Mouse (Mus musculus): ENCODE measurements at regions not wholly inside any gene's neighbourhood (a gene's known extent, or its start where the extent isn't known, plus 50 kb on each side); places are given as distances from the start of the nearest gene placed in this dataset.

DNA sequence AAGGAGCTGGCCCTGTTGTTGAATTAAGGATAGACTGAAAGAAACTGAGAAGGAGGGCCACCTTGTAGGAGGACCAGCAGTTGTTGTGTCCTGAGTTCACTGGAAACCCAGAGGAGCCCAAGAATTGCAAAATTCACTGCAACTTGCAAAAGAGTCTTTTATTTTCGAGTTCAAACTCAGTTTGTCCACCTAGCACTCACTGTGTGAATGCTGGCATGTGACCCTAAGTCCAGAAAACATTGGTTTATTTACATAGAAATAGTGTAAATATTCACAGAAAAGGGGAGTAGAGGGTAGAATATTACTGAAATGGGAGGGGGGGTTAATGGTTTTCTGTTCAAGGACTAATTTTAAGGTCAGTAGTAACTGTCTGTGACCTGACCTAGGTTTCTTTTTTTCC lies 394.7 kb downstream of the 4933405O20Rik start:
- no peaks in the 10 kb centered on the region for H3K9me3 ChIP-seq
- no peaks in the 10 kb centered on the region for H3K27me3 ChIP-seq (ENCODE audit: poor library complexity, severe bottlenecking)
- DNase-seq (ENCODE audit: extremely low spot score, low spot score): no peak
- 59% methylated on average over 1 of the region's 1 CpGs for WGBS
- H3K36me3 ChIP-seq (replicated peaks): no peaks in the 10 kb centered on the region
- no peaks in the 10 kb centered on the region for H3K4me1 ChIP-seq
- no peak overlapping the region for H3K4me3 ChIP-seq
- H3K27ac ChIP-seq: no peak overlapping the region

GRCm38 (mm10) chr7:51041899-51042667 lies 443.1 kb downstream of the 4933405O20Rik start:
- Histone ChIP-seq H3K4me3 (no peak overlapping the region), H3K36me3 (replicated peaks) (no peaks in the 10 kb centered on the region), H3K9me3 (no peaks in the 10 kb centered on the region), H3K4me1 (no peaks in the 10 kb centered on the region), H3K27ac (no peak overlapping the region), H3K27me3 (ENCODE audit: poor library complexity, severe bottlenecking) (no peaks in the 10 kb centered on the region)
- whole genome bisulfite sequencing: 85% methylated on average over 3 of the region's 3 CpGs
- DNase-seq (ENCODE audit: extremely low spot score, low spot score): no peak

- DNase-seq (ENCODE audit: extremely low spot score, low spot score): no peak
- Histone ChIP-seq H3K4me1 (no peaks in the 10 kb centered on the region), H3K9me3 (no peaks in the 10 kb centered on the region), H3K4me3 (no peak overlapping the region), H3K27ac (no peak overlapping the region), H3K27me3 (ENCODE audit: poor library complexity, severe bottlenecking) (no peaks in the 10 kb centered on the region), H3K36me3 (replicated peaks) (no peaks in the 10 kb centered on the region)
- WGBS: 92% methylated on average over 3 of the region's 3 CpGs
These were observed 452.5 kb downstream of the 4933405O20Rik start for GRCm38 (mm10) chr7:51051496-51051895.

GRCm38 (mm10) chr7:51068376-51068775 lies 442.5 kb upstream of the Ano5 start:
- no peak overlapping the region for H3K4me3 ChIP-seq
- H3K4me1 ChIP-seq: peaks cover 3% of the 10 kb centered on the region; the same call in 1 of the 2 replicates
- H3K9me3 ChIP-seq: no peaks in the 10 kb centered on the region
- WGBS: 17% methylated on average over 1 of the region's 1 CpGs
- H3K27ac ChIP-seq: no peak overlapping the region
- H3K27me3 ChIP-seq (ENCODE audit: poor library complexity, severe bottlenecking): no peaks in the 10 kb centered on the region
- no peaks in the 10 kb centered on the region for H3K36me3 ChIP-seq (replicated peaks)
- DNase-seq (ENCODE audit: extremely low spot score, low spot score): no peak

GRCm38 (mm10) chr7:51093774-51094173 lies 417.1 kb upstream of the Ano5 start:
- no peak for DNase-seq (ENCODE audit: extremely low spot score, low spot score)
- no peak overlapping the region for H3K4me3 ChIP-seq
- no peak overlapping the region for H3K27ac ChIP-seq
- H3K9me3 ChIP-seq: no peaks in the 10 kb centered on the region
- H3K36me3 ChIP-seq (replicated peaks): no peaks in the 10 kb centered on the region
- no peaks in the 10 kb centered on the region for H3K27me3 ChIP-seq (ENCODE audit: poor library complexity, severe bottlenecking)
- WGBS: 85% methylated on average over 3 of the region's 3 CpGs
- no peaks in the 10 kb centered on the region for H3K4me1 ChIP-seq

DNA sequence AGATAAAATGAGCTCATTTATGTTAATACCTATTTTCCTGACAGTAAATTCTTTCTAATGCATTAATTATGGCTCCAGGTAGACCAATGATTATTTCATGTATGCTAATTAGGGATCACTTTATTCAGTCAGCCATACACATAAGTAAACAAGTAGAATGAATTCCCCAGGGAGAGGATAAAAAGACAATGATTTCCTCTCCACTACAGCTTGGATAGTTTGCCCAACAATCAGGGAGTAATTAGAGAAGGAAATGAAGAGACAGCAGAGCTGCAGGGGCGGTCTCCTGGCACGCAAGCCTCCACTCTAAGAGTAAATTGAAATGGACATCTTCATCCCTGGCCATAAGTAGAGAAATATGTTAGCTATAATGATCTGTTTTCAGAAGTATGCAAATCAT lies 409.7 kb upstream of the Ano5 start:
- Histone ChIP-seq H3K36me3 (replicated peaks) (no peaks in the 10 kb centered on the region), H3K4me3 (no peak overlapping the region), H3K27me3 (ENCODE audit: poor library complexity, severe bottlenecking) (no peaks in the 10 kb centered on the region), H3K9me3 (no peaks in the 10 kb centered on the region), H3K27ac (no peak overlapping the region), H3K4me1 (no peaks in the 10 kb centered on the region)
- DNase-seq (ENCODE audit: extremely low spot score, low spot score): no peak
- 74% methylated on average over 2 of the region's 2 CpGs for WGBS

DNA sequence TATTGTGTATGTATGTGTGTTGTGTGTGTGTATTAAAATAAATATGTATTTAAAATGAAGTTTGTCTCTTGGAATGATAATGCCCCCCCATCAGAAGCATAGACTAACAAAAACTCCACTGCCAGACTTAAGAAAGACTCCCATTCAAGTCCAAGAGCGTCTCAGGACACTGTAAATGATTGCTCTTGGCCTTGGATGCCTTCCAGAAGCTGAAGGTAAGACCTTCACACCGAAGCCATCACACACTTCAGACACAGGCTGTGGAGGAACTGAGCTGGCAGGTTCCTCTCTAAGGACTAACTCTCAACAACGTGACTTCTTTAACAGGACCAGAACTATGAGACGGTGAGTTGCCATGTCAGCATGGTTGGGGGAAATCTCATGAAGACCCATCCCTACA lies 370.0 kb upstream of the Ano5 start:
- Histone ChIP-seq H3K27ac (no peak overlapping the region), H3K4me3 (no peak overlapping the region), H3K9me3 (no peaks in the 10 kb centered on the region), H3K27me3 (ENCODE audit: poor library complexity, severe bottlenecking) (no peaks in the 10 kb centered on the region), H3K4me1 (no peaks in the 10 kb centered on the region), H3K36me3 (replicated peaks) (no peaks in the 10 kb centered on the region)
- WGBS: 93% methylated on average over 4 of the region's 4 CpGs
- no peak for DNase-seq (ENCODE audit: extremely low spot score, low spot score)

DNA sequence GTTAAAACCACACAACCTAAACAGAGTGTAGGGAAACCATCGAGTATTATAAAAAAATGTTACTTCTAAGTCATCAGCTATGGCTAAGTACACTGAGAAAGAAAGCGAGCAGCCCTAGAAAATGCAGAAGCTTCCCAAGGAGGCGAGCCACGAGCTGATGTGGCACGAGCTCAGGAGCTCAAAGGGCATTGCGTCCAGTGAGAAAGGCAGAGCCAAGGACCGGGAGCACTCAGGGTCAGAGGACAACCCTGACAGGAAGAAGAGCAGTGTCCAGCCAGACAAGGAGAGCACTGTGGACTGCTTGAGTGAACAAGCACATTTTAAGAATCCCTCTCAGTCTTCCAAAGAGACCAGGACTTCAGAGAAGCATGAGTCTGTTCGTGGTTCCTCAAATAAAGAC lies 335.6 kb upstream of the Ano5 start:
- Histone ChIP-seq H3K36me3 (replicated peaks) (no peaks in the 10 kb centered on the region), H3K4me3 (no peak overlapping the region), H3K27ac (no peak overlapping the region), H3K27me3 (ENCODE audit: poor library complexity, severe bottlenecking) (no peaks in the 10 kb centered on the region), H3K4me1 (no peaks in the 10 kb centered on the region), H3K9me3 (no peaks in the 10 kb centered on the region)
- DNase-seq (ENCODE audit: extremely low spot score, low spot score): no peak
- whole genome bisulfite sequencing: 60% methylated on average over 8 of the region's 8 CpGs

DNA sequence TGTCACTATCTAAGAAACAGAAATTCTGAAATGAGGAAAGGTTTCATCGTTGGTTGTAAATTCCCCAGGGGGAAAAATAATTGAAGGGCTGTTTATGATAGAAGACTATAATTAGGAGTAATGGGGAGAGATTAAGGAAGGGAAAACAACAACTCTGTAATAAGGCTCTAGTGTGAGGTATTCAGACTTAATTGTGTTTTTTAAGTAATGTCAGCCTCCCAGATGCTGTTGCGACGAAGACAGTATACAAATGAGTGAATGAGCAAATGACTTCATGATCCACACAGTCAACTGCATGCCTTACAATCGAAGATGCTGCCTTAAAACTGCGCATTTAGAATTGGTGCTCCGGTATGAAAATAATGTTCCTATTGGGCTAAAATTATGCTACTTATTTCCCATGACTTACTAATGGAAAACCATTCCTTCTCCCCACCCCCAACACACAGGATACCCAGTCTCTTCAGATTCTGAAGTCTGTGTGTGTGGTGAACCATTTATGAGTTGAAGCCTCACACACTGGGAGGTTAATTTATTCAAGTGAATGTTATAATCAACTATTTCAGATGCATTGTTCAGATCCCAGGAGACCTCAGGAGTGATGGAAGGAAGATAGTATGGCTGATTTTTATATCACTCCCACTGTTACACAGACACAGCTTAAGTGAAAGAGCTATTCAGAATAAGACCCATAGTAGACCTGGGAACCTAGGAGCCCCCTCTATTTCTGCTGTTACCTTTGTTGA lies 295.2 kb upstream of the Ano5 start:
- 92% methylated on average over 6 of the region's 6 CpGs for WGBS
- Histone ChIP-seq H3K4me1 (no peaks in the 10 kb centered on the region), H3K4me3 (no peak overlapping the region), H3K27me3 (ENCODE audit: poor library complexity, severe bottlenecking) (no peaks in the 10 kb centered on the region), H3K9me3 (no peaks in the 10 kb centered on the region; the same call in 1 of the 2 replicates), H3K27ac (no peak overlapping the region), H3K36me3 (replicated peaks) (no peaks in the 10 kb centered on the region)
- no peak for DNase-seq (ENCODE audit: extremely low spot score, low spot score)

GRCm38 (mm10) chr7:51216233-51216605 lies 294.6 kb upstream of the Ano5 start:
- Histone ChIP-seq H3K27ac (no peak overlapping the region), H3K4me1 (no peaks in the 10 kb centered on the region)

DNA sequence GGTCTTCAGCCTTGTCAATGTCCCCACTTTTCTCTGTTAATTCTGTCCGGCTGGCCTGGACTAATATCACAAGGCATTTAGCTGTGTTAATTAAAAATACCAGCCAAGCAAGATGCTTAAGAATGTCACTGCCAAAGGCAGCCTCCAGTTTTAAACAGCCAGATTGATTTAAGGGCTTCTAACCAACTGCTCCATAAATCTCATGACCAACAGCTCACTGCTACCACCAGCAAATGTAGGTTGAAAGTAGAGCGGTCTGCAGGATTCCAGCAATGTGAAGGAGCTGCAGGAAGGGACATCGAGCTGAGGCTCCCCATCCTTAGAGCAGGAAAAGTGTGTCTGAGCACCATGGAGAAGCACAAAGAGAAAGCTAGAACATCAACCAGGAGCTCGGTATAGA lies 289.5 kb upstream of the Ano5 start:
- Histone ChIP-seq H3K9me3 (no peaks in the 10 kb centered on the region), H3K27ac (no peak overlapping the region), H3K27me3 (ENCODE audit: poor library complexity, severe bottlenecking) (no peaks in the 10 kb centered on the region), H3K4me3 (no peak overlapping the region), H3K36me3 (replicated peaks) (no peaks in the 10 kb centered on the region), H3K4me1 (no peaks in the 10 kb centered on the region)
- no peak for DNase-seq (ENCODE audit: extremely low spot score, low spot score)
- WGBS: 94% methylated on average over 4 of the region's 4 CpGs

More at GRCm38 (mm10) chr7:51216233-51216605, 294.6 kb upstream of the Ano5 start:
- no peaks in the 10 kb centered on the region for H3K9me3 ChIP-seq
- H3K27me3 ChIP-seq (ENCODE audit: poor library complexity, severe bottlenecking): no peaks in the 10 kb centered on the region
- no peak for DNase-seq (ENCODE audit: extremely low spot score, low spot score)
- WGBS: 89% methylated on average over 3 of the region's 3 CpGs
- H3K4me3 ChIP-seq: no peak overlapping the region
- H3K36me3 ChIP-seq (replicated peaks): no peaks in the 10 kb centered on the region

DNA sequence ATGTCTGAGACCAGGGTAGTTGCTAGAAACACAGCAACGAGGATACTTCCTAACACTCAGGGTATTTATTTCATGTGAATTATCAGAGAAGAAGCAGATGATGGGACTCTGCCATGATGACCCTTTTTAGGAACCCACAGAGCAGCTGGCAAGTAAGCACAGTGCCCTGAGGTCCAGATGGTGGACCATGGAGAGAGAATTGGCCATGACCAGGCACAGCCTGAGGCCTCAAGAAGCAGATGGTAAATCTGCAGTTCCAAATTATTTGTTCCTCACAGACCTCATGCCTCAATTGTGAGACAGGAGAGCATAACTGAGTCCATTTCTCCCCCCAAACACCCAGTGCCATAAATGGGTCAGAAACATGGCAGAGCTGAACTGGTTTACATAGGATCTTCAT lies 289.0 kb upstream of the Ano5 start:
- H3K27me3 ChIP-seq (ENCODE audit: poor library complexity, severe bottlenecking): no peaks in the 10 kb centered on the region
- H3K4me3 ChIP-seq: no peak overlapping the region
- no peak overlapping the region for H3K27ac ChIP-seq
- WGBS: 90% methylated on average over 1 of the region's 1 CpGs
- no peaks in the 10 kb centered on the region for H3K9me3 ChIP-seq
- no peaks in the 10 kb centered on the region for H3K4me1 ChIP-seq
- H3K36me3 ChIP-seq (replicated peaks): no peaks in the 10 kb centered on the region
- DNase-seq (ENCODE audit: extremely low spot score, low spot score): no peak

DNA sequence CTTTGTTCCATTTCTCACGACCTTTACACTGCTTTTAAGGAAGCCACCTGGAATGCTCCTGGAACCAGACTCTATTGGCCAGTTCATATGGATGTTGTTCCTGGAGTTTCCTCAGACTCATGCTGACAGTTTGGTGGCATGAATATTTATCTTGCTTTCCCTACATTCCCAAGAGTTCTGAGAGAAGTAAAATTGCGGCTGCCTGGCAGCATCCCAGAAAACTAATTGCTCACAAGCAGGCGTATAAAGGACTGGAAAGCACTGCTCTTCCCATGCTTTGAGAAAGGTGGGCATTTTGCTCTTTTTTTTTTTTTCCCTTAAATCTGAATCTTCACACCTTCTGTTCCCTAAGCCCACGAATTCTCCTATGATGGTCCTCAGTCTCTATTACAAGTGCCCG lies 283.7 kb upstream of the Ano5 start:
- Histone ChIP-seq H3K27ac (no peak overlapping the region), H3K27me3 (ENCODE audit: poor library complexity, severe bottlenecking) (no peaks in the 10 kb centered on the region), H3K4me1 (no peaks in the 10 kb centered on the region), H3K9me3 (no peaks in the 10 kb centered on the region), H3K36me3 (replicated peaks) (no peaks in the 10 kb centered on the region), H3K4me3 (no peak overlapping the region)
- DNase-seq (ENCODE audit: extremely low spot score, low spot score): no peak
- WGBS: 84% methylated on average over 5 of the region's 5 CpGs
